Mouse (Mus musculus) kidney, embryonic 16.5 days (tissue): ENCODE measurements around the gene P4ha3. TPM values are rescaled to one million over a fixed set of nuclear protein-coding genes. Genes with fewer than 3 reads are reported as not detected.

Experiments
- ATAC-seq: fragments of 200-750 bp; cut with Nextera tagmentation; 2 replicates; pipeline ENCODE4 v1.8.0; 2017; ENCODE audit warnings: moderate TSS enrichment; ENCODE audit not compliant: low FRiP score, low TSS enrichment
- H3K27ac ChIP-seq: fragments of 300-500 bp; sonication (generic); 2 replicates; pipeline ENCODE4 v1.5.1; 2014; ENCODE audit warnings: low read length
- H3K27me3 ChIP-seq: fragments of 300-500 bp; sonication (generic); 2 replicates; pipeline ENCODE4 v1.6.1; 2014; ENCODE audit warnings: low read length, control low read depth, mixed read lengths; ENCODE audit not compliant: insufficient read depth
- H3K36me3 ChIP-seq: fragments of 300-500 bp; sonication (generic); 2 replicates; pipeline ENCODE4 v1.6.1; 2014; ENCODE audit warnings: low read length, control low read depth, mixed read lengths; ENCODE audit not compliant: insufficient read depth
- H3K4me1 ChIP-seq: fragments of 300-500 bp; sonication (generic); 2 replicates; pipeline ENCODE4 v1.6.1; 2014; ENCODE audit warnings: low read length, control low read depth, mixed read lengths; ENCODE audit not compliant: insufficient read depth
- H3K4me2 ChIP-seq: fragments of 300-500 bp; sonication (generic); replicated peaks from 2 replicates; pipeline ENCODE4 v1.6.1; 2014; ENCODE audit warnings: low read depth, low read length
- H3K4me3 ChIP-seq: fragments of 300-500 bp; sonication (generic); 2 replicates; pipeline ENCODE4 v1.5.1; 2014; ENCODE audit warnings: mild to moderate bottlenecking, low read length
- H3K9ac ChIP-seq: fragments of 300-500 bp; sonication (generic); replicated peaks from 2 replicates; pipeline ENCODE4 v1.6.1; 2014; ENCODE audit warnings: low read length
- H3K9me3 ChIP-seq: fragments of 300-500 bp; sonication (generic); 2 replicates; pipeline ENCODE4 v1.6.1; 2016; ENCODE audit warnings: low read length, control low read depth
- WGBS: fragments of 180-500 bp; shearing (Covaris S2); extraction: QIAGEN DNeasy Blood & Tissue Kit; methylation state at CpG from one replicate; pipeline ENCODE4 v1.1.7; 2014; 5-methylcytosine and 5-hydroxymethylcytosine counted together
- polyA plus RNA-seq: library from polyadenylated mRNA; unstranded; fragments of >200 nt; fragmentation: Nextera tagmentation; extraction: Ambion mirVana; gene quantifications from 2 replicates; pipeline ENCODE4 v1.2.1, GENCODE M21; 2015

Gene P4ha3
- polyA plus RNA-seq, 1 experiment from 2014 or later, result 7.2 TPM

DNA sequence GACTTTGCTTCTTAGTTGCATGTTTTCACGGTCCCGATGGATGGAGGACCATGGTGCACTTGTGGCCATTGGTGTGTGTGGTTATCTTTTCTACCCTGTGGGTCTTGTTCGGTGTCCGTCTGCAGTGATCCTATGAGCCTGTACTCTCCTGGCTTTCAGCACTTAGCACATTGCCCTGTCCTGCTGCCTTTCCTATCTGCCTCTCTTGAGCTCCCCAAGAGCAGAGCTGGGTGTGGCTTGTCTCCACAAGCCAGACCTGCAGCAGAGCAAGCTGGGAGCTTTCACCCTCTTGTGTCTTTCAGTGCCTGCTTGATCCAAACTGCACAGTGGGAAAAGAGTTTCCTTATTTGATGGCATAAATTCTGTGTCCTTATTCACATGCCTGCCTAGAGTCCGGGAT lies 32.2 kb downstream of the P4ha3 start:
- H3K27me3 ChIP-seq, result no peaks in the 10 kb centered on the region
- no peaks in the 10 kb centered on the region for H3K4me1 ChIP-seq
- H3K4me2 ChIP-seq, result no peak overlapping the region
- no peak for ATAC-seq
- WGBS, result 98% methylated on average over 5 of the region's 5 CpGs
- no peaks in the 10 kb centered on the region for H3K9me3 ChIP-seq
- no peak overlapping the region for H3K9ac ChIP-seq
- H3K4me3 ChIP-seq, result no peak overlapping the region
- no peaks in the 10 kb centered on the region for H3K36me3 ChIP-seq
- H3K27ac ChIP-seq, result no peak overlapping the region

DNA sequence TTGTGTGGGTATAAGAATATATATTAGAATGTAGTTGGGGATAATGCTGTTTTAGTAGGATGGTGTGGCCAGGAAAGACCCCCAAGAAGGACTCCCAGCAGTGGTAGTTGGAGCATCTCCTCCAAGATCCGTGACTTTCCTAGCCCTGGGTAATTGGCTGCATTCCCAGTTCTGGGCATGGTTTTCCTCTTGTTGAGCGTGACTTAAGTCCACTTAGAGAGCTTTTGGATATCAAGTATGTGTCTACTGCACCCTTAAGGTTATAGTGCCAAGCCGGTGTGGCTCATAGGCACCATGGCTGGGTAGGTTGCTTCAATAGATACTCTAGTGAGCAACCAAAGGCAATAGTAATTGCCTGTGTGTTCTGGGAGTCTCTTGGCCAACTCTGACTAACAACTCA lies 38.4 kb downstream of the P4ha3 start:
- H3K36me3 ChIP-seq, result peaks cover 27% of the 10 kb centered on the region; the same call in 1 of the 2 replicates
- no peak overlapping the region for H3K4me3 ChIP-seq
- no peak overlapping the region for H3K9ac ChIP-seq
- H3K9me3 ChIP-seq, result no peaks in the 10 kb centered on the region
- no peak overlapping the region for H3K27ac ChIP-seq
- ATAC-seq, result no peak
- 89% methylated on average over 3 of the region's 3 CpGs for WGBS
- H3K4me2 ChIP-seq, result no peak overlapping the region
- H3K27me3 ChIP-seq, result no peaks in the 10 kb centered on the region
- no peaks in the 10 kb centered on the region for H3K4me1 ChIP-seq

DNA sequence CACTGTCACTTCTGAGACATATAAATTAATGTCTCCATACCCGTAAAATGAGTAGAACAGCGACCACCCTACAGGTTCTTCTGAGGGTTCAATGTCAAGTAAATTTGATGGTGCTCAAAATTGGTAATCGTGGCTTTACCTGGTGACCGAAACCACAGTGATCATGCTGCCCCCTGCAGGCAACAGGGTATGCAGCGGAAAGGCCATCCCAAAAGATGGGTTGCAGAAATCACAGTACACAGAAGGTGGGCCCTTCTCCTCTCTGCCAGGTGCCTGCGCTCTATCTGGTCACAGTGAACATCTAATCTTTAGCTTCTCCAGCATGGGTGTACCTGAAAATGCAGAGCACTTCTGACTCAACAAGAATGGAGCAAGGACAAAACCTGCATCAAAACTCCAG lies 40.2 kb downstream of the P4ha3 start:
- Histone ChIP-seq H3K27me3 (no peaks in the 10 kb centered on the region), H3K9ac (no peak overlapping the region), H3K36me3 (peaks cover 40% of the 10 kb centered on the region), H3K4me2 (no peak overlapping the region), H3K9me3 (no peaks in the 10 kb centered on the region), H3K27ac (no peak overlapping the region), H3K4me3 (no peak overlapping the region), H3K4me1 (no peaks in the 10 kb centered on the region)
- no peak for ATAC-seq
- 71% methylated on average over 6 of the region's 6 CpGs for WGBS

DNA sequence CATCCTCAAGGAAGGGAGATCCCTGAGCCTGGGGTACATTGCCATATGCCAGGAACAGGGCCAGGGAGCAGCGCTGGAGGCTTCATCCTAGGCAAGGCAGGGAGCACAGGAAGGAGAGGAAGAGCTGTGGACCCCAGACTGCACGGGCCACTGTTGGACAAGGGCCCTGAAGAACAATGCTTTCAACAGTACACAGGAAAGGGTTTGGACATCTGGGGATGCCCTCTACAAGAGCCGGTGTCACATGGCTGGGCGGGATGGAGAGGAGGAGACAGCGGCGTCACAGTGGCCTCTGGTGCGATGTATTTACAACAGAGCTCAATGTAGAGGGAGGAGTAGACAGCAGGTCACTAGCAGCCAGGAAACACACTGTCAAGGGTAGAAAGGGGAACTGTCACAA lies 42.2 kb downstream of the P4ha3 start:
- Histone ChIP-seq H3K9ac (no peak overlapping the region), H3K4me1 (no peaks in the 10 kb centered on the region), H3K27me3 (no peaks in the 10 kb centered on the region), H3K36me3 (peaks cover 46% of the 10 kb centered on the region), H3K4me3 (no peak overlapping the region), H3K9me3 (no peaks in the 10 kb centered on the region), H3K4me2 (no peak overlapping the region), H3K27ac (no peak overlapping the region)
- 72% methylated on average over 7 of the region's 7 CpGs for WGBS
- ATAC-seq, result peak; percentile 49; the same call in 1 of the 2 replicates

DNA sequence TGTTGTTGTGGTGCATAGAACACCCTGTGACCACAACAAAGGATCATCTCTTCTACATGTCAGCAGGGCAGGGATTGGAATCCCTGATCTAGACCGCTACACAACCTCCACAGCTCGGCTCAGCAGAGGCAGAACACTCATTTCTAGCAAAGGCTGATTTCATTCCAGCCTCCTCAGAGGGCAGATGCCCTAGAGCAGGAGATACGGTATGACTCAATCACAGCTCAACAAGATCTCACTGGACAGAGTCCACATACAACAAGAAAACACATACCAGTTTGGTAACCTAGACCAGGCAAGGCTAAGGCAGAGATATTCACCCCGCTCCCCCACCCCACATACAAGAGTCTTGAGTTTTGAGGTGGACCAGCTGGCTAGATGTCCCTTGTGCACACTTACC lies 43.3 kb downstream of the P4ha3 start:
- no peaks in the 10 kb centered on the region for H3K9me3 ChIP-seq
- WGBS, result 84% methylated on average over 4 of the region's 4 CpGs
- no peak overlapping the region for H3K4me3 ChIP-seq
- H3K9ac ChIP-seq, result no peak overlapping the region
- no peaks in the 10 kb centered on the region for H3K4me1 ChIP-seq
- H3K36me3 ChIP-seq, result peaks cover 46% of the 10 kb centered on the region
- ATAC-seq, result no peak
- no peak overlapping the region for H3K27ac ChIP-seq
- H3K4me2 ChIP-seq, result no peak overlapping the region
- no peaks in the 10 kb centered on the region for H3K27me3 ChIP-seq

DNA sequence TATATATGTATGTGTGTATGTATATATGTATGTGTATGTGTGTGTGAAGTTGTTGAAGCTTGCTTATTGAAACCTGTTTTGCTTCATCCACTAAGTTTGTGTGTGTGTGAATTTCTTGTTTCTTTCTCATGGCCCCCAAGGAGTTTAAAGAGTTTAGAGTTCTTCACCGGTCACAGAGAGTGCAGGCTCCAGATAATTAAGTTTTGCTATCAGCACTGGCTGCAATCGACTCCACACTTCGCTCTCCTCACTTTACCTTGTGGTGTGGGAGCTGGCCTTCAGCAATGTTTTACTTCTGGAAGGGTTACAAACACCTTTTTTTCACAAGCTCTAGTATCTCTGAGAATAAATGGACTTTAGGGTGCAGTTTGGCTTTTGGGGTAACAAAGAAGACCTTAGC lies 45.9 kb downstream of the P4ha3 start:
- no peak overlapping the region for H3K9ac ChIP-seq
- H3K27ac ChIP-seq, result no peak overlapping the region
- no peak overlapping the region for H3K4me3 ChIP-seq
- ATAC-seq, result no peak
- H3K4me1 ChIP-seq, result no peaks in the 10 kb centered on the region
- H3K9me3 ChIP-seq, result no peaks in the 10 kb centered on the region
- no peaks in the 10 kb centered on the region for H3K27me3 ChIP-seq
- H3K4me2 ChIP-seq, result no peak overlapping the region
- peaks cover 58% of the 10 kb centered on the region for H3K36me3 ChIP-seq
- 71% methylated on average over 3 of the region's 3 CpGs for WGBS

DNA sequence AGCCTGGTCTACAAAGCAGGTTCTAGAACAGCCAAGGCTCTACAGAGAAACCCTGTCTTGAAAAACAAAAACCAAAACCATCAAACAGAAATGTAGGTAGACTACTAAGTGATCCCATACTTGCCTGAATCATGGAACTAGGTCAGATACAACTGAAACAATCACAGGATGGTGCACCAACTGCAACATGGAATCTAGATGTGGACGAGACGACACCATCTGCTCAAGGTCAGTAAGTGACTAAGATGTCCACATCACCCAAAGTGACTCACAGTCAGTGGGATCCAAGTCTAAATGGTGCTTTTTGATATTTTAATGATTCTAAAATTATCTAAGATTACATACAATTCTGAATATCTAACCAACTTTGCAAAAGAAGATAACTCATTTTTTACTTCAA lies 50.6 kb downstream of the P4ha3 start:
- Histone ChIP-seq H3K27me3 (no peaks in the 10 kb centered on the region), H3K4me2 (no peak overlapping the region), H3K4me1 (no peaks in the 10 kb centered on the region), H3K27ac (no peak overlapping the region), H3K9ac (no peak overlapping the region), H3K36me3 (peaks cover 58% of the 10 kb centered on the region), H3K4me3 (no peak overlapping the region), H3K9me3 (no peaks in the 10 kb centered on the region)
- ATAC-seq, result no peak
- 95% methylated on average over 2 of the region's 2 CpGs for WGBS

DNA sequence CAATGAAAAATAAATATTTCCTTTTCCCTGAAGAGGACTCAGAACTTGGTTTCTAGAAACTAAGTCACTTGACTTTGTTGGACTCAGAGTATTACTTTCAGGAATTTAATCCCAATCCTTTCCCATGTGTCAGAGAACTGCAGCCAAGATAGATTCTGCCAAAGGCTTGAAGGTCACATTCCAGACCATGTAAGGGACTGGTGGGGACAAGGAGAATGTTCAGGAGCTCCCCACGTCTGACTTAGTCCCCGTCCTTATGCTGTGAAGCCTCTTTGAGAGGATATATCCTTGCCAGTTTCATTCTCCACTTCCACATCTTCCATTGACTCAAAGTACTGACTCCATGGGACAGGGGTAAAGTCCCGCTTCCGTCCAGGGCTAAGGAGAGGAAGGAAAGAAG lies 69.7 kb downstream of the P4ha3 start:
- no peak for ATAC-seq
- H3K9me3 ChIP-seq, result no peaks in the 10 kb centered on the region

DNA sequence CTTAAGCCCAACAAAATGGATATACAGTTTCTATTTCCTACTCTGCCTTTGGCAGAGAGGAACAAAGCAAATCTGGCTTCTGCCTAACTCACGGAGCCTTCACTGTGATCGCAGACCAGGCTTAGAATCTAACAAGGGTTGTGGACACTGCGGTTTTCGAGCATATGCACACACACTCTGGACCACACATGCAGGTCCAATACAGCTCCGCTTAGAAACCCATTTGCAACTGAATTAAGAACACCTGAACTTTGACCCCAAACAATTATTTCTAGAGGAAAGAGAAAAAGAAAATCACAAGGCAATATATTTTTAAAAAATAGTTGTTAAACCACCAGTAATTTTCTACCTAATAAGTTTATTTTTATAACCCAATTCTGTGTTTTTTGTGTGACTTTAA lies 71.0 kb downstream of the P4ha3 start:
- H3K27me3 ChIP-seq, result no peaks in the 10 kb centered on the region
- no peak overlapping the region for H3K4me3 ChIP-seq
- no peak overlapping the region for H3K9ac ChIP-seq
- H3K36me3 ChIP-seq, result peaks cover 8% of the 10 kb centered on the region; the same call in 1 of the 2 replicates
- H3K9me3 ChIP-seq, result no peaks in the 10 kb centered on the region
- no peak for ATAC-seq
- peaks cover 3% of the 10 kb centered on the region; the same call in 1 of the 2 replicates for H3K4me1 ChIP-seq
- 67% methylated on average over 5 of the region's 5 CpGs for WGBS
- H3K27ac ChIP-seq, result no peak overlapping the region
- H3K4me2 ChIP-seq, result no peak overlapping the region

More for the DNA sequence above, 69.7 kb downstream of the P4ha3 start:
- Histone ChIP-seq H3K27me3 (no peaks in the 10 kb centered on the region), H3K4me1 (peaks cover 3% of the 10 kb centered on the region; the same call in 1 of the 2 replicates), H3K27ac (no peak overlapping the region), H3K4me2 (no peak overlapping the region), H3K4me3 (no peak overlapping the region), H3K9ac (no peak overlapping the region), H3K36me3 (peaks cover 9% of the 10 kb centered on the region; the same call in 1 of the 2 replicates)
- 79% methylated on average over 4 of the region's 4 CpGs for WGBS

DNA sequence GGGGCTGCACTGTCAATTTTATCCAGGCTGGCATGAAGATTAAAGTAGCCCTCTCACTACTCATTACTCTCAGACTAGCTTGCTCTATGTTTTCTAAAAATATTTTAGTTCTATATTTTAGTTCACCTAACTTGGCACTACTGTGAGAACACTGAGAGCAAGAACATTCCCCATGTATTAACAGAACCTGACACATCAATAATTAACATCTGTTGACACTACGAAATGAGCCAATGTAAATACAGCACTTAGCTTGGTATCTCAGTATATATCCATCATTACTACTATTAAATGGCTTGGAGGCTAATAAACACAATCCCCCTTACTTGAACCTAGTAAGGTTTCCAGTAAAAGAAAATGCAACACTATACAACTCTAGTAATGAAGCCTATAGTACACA lies 71.4 kb downstream of the P4ha3 start:
- Histone ChIP-seq H3K27me3 (no peaks in the 10 kb centered on the region), H3K36me3 (peaks cover 5% of the 10 kb centered on the region; the same call in 1 of the 2 replicates), H3K9ac (no peak overlapping the region), H3K9me3 (no peaks in the 10 kb centered on the region), H3K4me3 (no peak overlapping the region), H3K27ac (no peak overlapping the region), H3K4me2 (no peak overlapping the region), H3K4me1 (peaks cover 3% of the 10 kb centered on the region; the same call in 1 of the 2 replicates)
- no peak for ATAC-seq
- WGBS, result 63% methylated on average over 1 of the region's 1 CpGs
